In the genomic region with DNA sequence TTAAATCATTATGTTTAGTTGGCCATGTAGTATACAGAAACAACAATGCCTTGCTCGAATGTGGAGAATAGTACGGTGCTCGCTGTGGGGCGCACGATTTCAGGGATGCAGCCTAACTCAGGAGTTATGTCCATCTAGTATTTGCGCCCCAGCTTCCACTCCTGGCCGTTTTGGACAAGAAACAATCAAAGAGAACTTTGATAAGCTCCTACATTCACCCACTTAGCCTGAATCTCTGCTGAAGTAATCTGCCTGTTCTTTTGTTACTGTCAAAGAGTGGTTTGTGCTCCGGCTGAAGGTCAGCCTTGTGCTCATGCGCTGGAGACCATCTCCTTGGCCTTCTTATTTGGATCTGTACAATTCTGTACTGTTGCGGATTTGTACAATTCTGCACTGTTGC, we compare ENCODE assay signal across 20 mouse cellular contexts. TPM values are rescaled to one million over a fixed set of nuclear protein-coding genes. Genes with fewer than 3 reads are reported as not detected.
DNase-seq lines count a peak whose midpoint lies in the region; ATAC-seq and TF ChIP-seq lines count a peak whose summit lies in the region.
"Had no signal": no experiment of that assay in that cellular context is flagged by ENCODE, and none has a peak within 500 bp of the region (broad histone marks: within the 10 kb centered on the region; RNA-seq: fewer than 3 reads in every experiment).

No protein-coding gene starts in this region.

- no peaks in the 10 kb centered on the region for H3K4me1 ChIP-seq in lung, postnatal 0 days (ENCODE audit: insufficient read depth, low read depth, low read length)
- peaks cover 19% of the 10 kb centered on the region for H3K4me1 ChIP-seq in E14TG2a.4 (replicated peaks; ENCODE audit: low read depth, low read length)
- H3K4me1 ChIP-seq in midbrain, embryonic 16.5 days (ENCODE audit: control insufficient read depth, insufficient read depth, low read length) = peaks cover 5% of the 10 kb centered on the region; the same call in 1 of the 2 replicates
- peaks cover 3% of the 10 kb centered on the region; the same call in 1 of the 2 replicates for H3K4me1 ChIP-seq in midbrain, embryonic 11.5 days (ENCODE audit: control insufficient read depth, insufficient read depth, low read length)
- H3K4me1 ChIP-seq: forebrain, embryonic 13.5 days had no signal

- H3K4me2 ChIP-seq in lung, postnatal 0 days (replicated peaks; ENCODE audit: low read depth, low read length) = 0 out of 2 replicates have a peak overlapping the region, but pooled peaks have one; percentile 22
- no peak overlapping the region for H3K4me2 ChIP-seq in midbrain, embryonic 16.5 days (ENCODE audit: low read length)
- no peak overlapping the region for H3K4me2 ChIP-seq in midbrain, embryonic 11.5 days
- H3K4me2 ChIP-seq: embryonic facial prominence, embryonic 12.5 days; forebrain, embryonic 13.5 days; forebrain, embryonic 15.5 days had no signal

- no peak overlapping the region for H3K9ac ChIP-seq in lung, postnatal 0 days (replicated peaks; ENCODE audit: low read depth)
- H3K9ac ChIP-seq in midbrain, embryonic 16.5 days (ENCODE audit: low read depth, low read length) = no peak overlapping the region
- no peak overlapping the region for H3K9ac ChIP-seq in midbrain, embryonic 11.5 days (ENCODE audit: low read length)
- H3K9ac ChIP-seq: embryonic facial prominence, embryonic 12.5 days; forebrain, embryonic 13.5 days; forebrain, embryonic 15.5 days; forebrain, postnatal 0 days had no signal

- no peak overlapping the region for H3K4me3 ChIP-seq in lung, postnatal 0 days (ENCODE audit: low read depth, low read length)
- 0 out of 2 replicates have a peak overlapping the region, but pooled peaks have one; percentile 10 for H3K4me3 ChIP-seq in E14TG2a.4 (replicated peaks; ENCODE audit: low read length)
- H3K4me3 ChIP-seq in midbrain, embryonic 16.5 days (ENCODE audit: low read depth, low read length) = no peak overlapping the region
- no peak overlapping the region for H3K4me3 ChIP-seq in midbrain, embryonic 11.5 days (ENCODE audit: low read depth, low read length)
- H3K4me3 ChIP-seq: embryonic facial prominence, embryonic 10.5 days; embryonic facial prominence, embryonic 12.5 days; forebrain, embryonic 13.5 days; forebrain, embryonic 15.5 days had no signal

- ATAC-seq in lung, postnatal 0 days = no peak
- ATAC-seq in midbrain, embryonic 16.5 days = no peak
- ATAC-seq in midbrain, embryonic 11.5 days (ENCODE audit: low FRiP score) = no peak
- ATAC-seq: forebrain, embryonic 13.5 days; forebrain, embryonic 15.5 days; forebrain, postnatal 0 days had no signal

- DNase-seq in adrenal gland, adult 2 months = peak; percentile 47
- no peak for DNase-seq in adrenal gland, postnatal 14 days
- no peak for DNase-seq in lung, postnatal 0 days (ENCODE audit: low spot score)
- DNase-seq in lung, postnatal 14 days = no peak
- peak; percentile 10 for DNase-seq in brain, adult 2 months (ENCODE audit: low read depth, low spot score)
- DNase-seq in midbrain, embryonic 11.5 days (ENCODE audit: low spot score, missing footprints) = no peak
- DNase-seq: adrenal gland, postnatal 10 days; cerebellum, adult 11-12 months; cerebellum, adult 2 months; cerebellum, adult 9-10 months; cerebellum, postnatal 10 days; cerebellum, postnatal 25 days; forebrain, postnatal 0 days had no signal

- no peak overlapping the region for H3K27ac ChIP-seq in lung, postnatal 0 days (ENCODE audit: low read length)
- no peak overlapping the region for H3K27ac ChIP-seq in midbrain, embryonic 16.5 days (ENCODE audit: low read length)
- no peak overlapping the region for H3K27ac ChIP-seq in midbrain, embryonic 11.5 days (ENCODE audit: low read depth, low read length)
- H3K27ac ChIP-seq: embryonic facial prominence, embryonic 10.5 days; embryonic facial prominence, embryonic 12.5 days; forebrain, embryonic 13.5 days; forebrain, embryonic 15.5 days had no signal

- no peaks in the 10 kb centered on the region for H3K9me3 ChIP-seq in lung, postnatal 0 days (ENCODE audit: low read length)
- no peaks in the 10 kb centered on the region for H3K9me3 ChIP-seq in E14TG2a.4 (ENCODE audit: low read length)
- no peaks in the 10 kb centered on the region for H3K9me3 ChIP-seq in midbrain, embryonic 16.5 days (replicated peaks; ENCODE audit: control insufficient read depth, low read length, poor library complexity, severe bottlenecking)
- H3K9me3 ChIP-seq in midbrain, embryonic 11.5 days (ENCODE audit: control insufficient read depth, low read length) = no peaks in the 10 kb centered on the region
- H3K9me3 ChIP-seq: embryonic facial prominence, embryonic 10.5 days; embryonic facial prominence, embryonic 12.5 days; forebrain, embryonic 13.5 days; forebrain, embryonic 15.5 days; G1E had no signal

- no peak for TF ChIP-seq EP300 in lung, postnatal 0 days (IDR thresholded peaks at IDR 0.05)

- no peaks in the 10 kb centered on the region for H3K36me3 ChIP-seq in lung, postnatal 0 days (ENCODE audit: insufficient read depth, low read length)
- no peaks in the 10 kb centered on the region for H3K36me3 ChIP-seq in E14TG2a.4 (ENCODE audit: insufficient read depth, low read length)
- no peaks in the 10 kb centered on the region for H3K36me3 ChIP-seq in midbrain, embryonic 16.5 days (ENCODE audit: control insufficient read depth, insufficient read depth, low read length)
- no peaks in the 10 kb centered on the region for H3K36me3 ChIP-seq in midbrain, embryonic 11.5 days (ENCODE audit: control insufficient read depth, insufficient read depth, low read length)
- H3K36me3 ChIP-seq: embryonic facial prominence, embryonic 10.5 days; embryonic facial prominence, embryonic 12.5 days; forebrain, embryonic 15.5 days; G1E had no signal

- no peaks in the 10 kb centered on the region for H3K27me3 ChIP-seq in lung, postnatal 0 days (replicated peaks; ENCODE audit: insufficient read depth, low read length)
- H3K27me3 ChIP-seq in E14TG2a.4 (ENCODE audit: insufficient read depth, low read length) = no peaks in the 10 kb centered on the region
- no peaks in the 10 kb centered on the region for H3K27me3 ChIP-seq in midbrain, embryonic 16.5 days (ENCODE audit: control insufficient read depth, insufficient read depth, low read depth, low read length)
- H3K27me3 ChIP-seq in midbrain, embryonic 11.5 days (ENCODE audit: control insufficient read depth, insufficient read depth, low read length) = no peaks in the 10 kb centered on the region
- H3K27me3 ChIP-seq: embryonic facial prominence, embryonic 12.5 days; forebrain, embryonic 13.5 days; forebrain, embryonic 15.5 days had no signal

- TF ChIP-seq CTCF in lung, postnatal 0 days (IDR thresholded peaks at IDR 0.05) = no peak
- no peak for TF ChIP-seq CTCF in E14TG2a.4 (conservative IDR thresholded peaks at IDR 0.05; ENCODE audit: low read length)

- 83% methylated on average over 10 of the region's 10 CpGs for WGBS in lung, postnatal 0 days
- WGBS in midbrain, embryonic 16.5 days = 85% methylated on average over 10 of the region's 10 CpGs
- WGBS in midbrain, embryonic 11.5 days = 89% methylated on average over 10 of the region's 10 CpGs

RNA-seq across cellular contexts. Expression of a gene that starts 6.8 kb away (rescaled TPM):
- total RNA-seq in adrenal gland, adult 2 months (2021) = 100 to 1,000 TPM; 281 to 503 TPM
- polyA plus RNA-seq in adrenal gland, adult 2 months (2012; rRNA removed) = 9.5 and 12.6 TPM in 2 replicates
- total RNA-seq in adrenal gland, postnatal 14 days (2021) = 163 and 175 TPM in 2 replicates
- 38.7 and 58.1 TPM in 2 replicates for polyA plus RNA-seq in lung, postnatal 0 days (2015; fragmentation: Nextera tagmentation; extraction: Ambion mirVana)
- polyA plus RNA-seq in midbrain, embryonic 16.5 days (2015; fragmentation: Nextera tagmentation; extraction: Ambion mirVana) = 6.7 and 7.9 TPM in 2 replicates
- 5.7 and 7.2 TPM in 2 replicates for polyA plus RNA-seq in midbrain, embryonic 11.5 days (2014; fragmentation: Nextera tagmentation; extraction: Ambion mirVana)

Comparison
In these comparisons a context has a peak if more than half of its experiments do, and no peak if none do; other contexts are left out.
1. DNase-seq: peak in adrenal gland, adult 2 months (single experiment) and brain, adult 2 months (single experiment); none in adrenal gland, postnatal 14 days (single experiment), lung, postnatal 0 days (single experiment), lung, postnatal 14 days (single experiment) and midbrain, embryonic 11.5 days (single experiment).